Mouse (Mus musculus) layer of hippocampus, adult 9-10 months (tissue): ENCODE data around the gene Csf2rb2.
"Not testable (repeated sequence)": the region's sequence is repeated elsewhere in the genome, so short reads cannot be mapped to it uniquely, and the experiment has no call there.

ENCODE experiments used
- DNase-seq: peaks from one replicate; pipeline ENCODE4 v3.0.0; 2022; ENCODE audit warnings: low spot score

Csf2rb2 gene

GRCm38 (mm10) chr15:78305341-78305933, at the start of gene Csf2rb2:
Gene Csf2rb2 (minus strand): TSS chr15:78305721.
- DNase-seq, result no peak

GRCm38 (mm10) chr15:78354958-78355357, 49.4 kb upstream of the Csf2rb2 start:
- DNase-seq, result no peak

- DNase-seq, result no peak
These were observed 46.2 kb upstream of the Csf2rb2 start for GRCm38 (mm10) chr15:78351586-78352165.

- DNase-seq, result no peak
These were observed 39.0 kb upstream of the Csf2rb2 start for GRCm38 (mm10) chr15:78344567-78344966.

- no peak for DNase-seq
These were observed 38.2 kb upstream of the Csf2rb2 start for GRCm38 (mm10) chr15:78343683-78344082.

GRCm38 (mm10) chr15:78340919-78341318, 35.4 kb upstream of the Csf2rb2 start:
- not testable (repeated sequence) for DNase-seq

GRCm38 (mm10) chr15:78339627-78340423, 34.3 kb upstream of the Csf2rb2 start:
- not testable (repeated sequence) for DNase-seq

- no peak for DNase-seq
These were observed 28.9 kb upstream of the Csf2rb2 start for GRCm38 (mm10) chr15:78334380-78334779.

- no peak for DNase-seq
These were observed 27.5 kb upstream of the Csf2rb2 start for GRCm38 (mm10) chr15:78332981-78333380.

GRCm38 (mm10) chr15:78331523-78332340, 26.2 kb upstream of the Csf2rb2 start:
- no peak for DNase-seq

GRCm38 (mm10) chr15:78330706-78331105, 25.2 kb upstream of the Csf2rb2 start:
- DNase-seq, result no peak

GRCm38 (mm10) chr15:78329972-78330371, 24.5 kb upstream of the Csf2rb2 start:
- not testable (repeated sequence) for DNase-seq

- no peak for DNase-seq
These were observed 23.1 kb upstream of the Csf2rb2 start for GRCm38 (mm10) chr15:78328520-78329097.

- DNase-seq, result not testable (repeated sequence)
These were observed 22.3 kb upstream of the Csf2rb2 start for GRCm38 (mm10) chr15:78327753-78328341.

GRCm38 (mm10) chr15:78326747-78327146, 21.2 kb upstream of the Csf2rb2 start:
- no peak for DNase-seq

GRCm38 (mm10) chr15:78325671-78326339, 20.3 kb upstream of the Csf2rb2 start, which contains the start of gene Csf2rb:
Gene Csf2rb (plus strand): TSS chr15:78325752.
- peak; percentile 27 for DNase-seq

GRCm38 (mm10) chr15:78324294-78324693, 18.8 kb upstream of the Csf2rb2 start:
- DNase-seq, result no peak

GRCm38 (mm10) chr15:78323366-78323765, 17.8 kb upstream of the Csf2rb2 start:
- no peak for DNase-seq

- DNase-seq, result peak; percentile 48
These were observed 15.4 kb upstream of the Csf2rb2 start for GRCm38 (mm10) chr15:78320825-78321496.
